Mouse (Mus musculus) thymus, adult 2 months (tissue): ENCODE measurements at regions not wholly inside any gene's neighbourhood (a gene's known extent, or its start where the extent isn't known, plus 50 kb on each side); places are given as distances from the start of the nearest gene placed in this dataset.
A peak's percentile ranks its signal among the peaks of the same experiment; 100 is the strongest.

Experiments used
- DNase-seq: peaks from one replicate; pipeline ENCODE4 v3.0.0; 2021
- H3K27ac ChIP-seq: fragments of 200-500 bp; 2 replicates; pipeline ENCODE4 v1.5.1; 2012; ENCODE audit warnings: low read length, control low read depth; ENCODE audit not compliant: control insufficient read depth, insufficient read depth
- H3K27me3 ChIP-seq: fragments of 200-500 bp; 2 replicates; pipeline ENCODE4 v1.6.1; 2012; ENCODE audit warnings: mild to moderate bottlenecking, low read length, moderate library complexity, mixed read lengths; ENCODE audit not compliant: control insufficient read depth, insufficient read depth
- H3K36me3 ChIP-seq: fragments of 200-500 bp; 2 replicates; pipeline ENCODE4 v1.6.1; 2012; ENCODE audit warnings: mild to moderate bottlenecking, low read length, moderate library complexity; ENCODE audit not compliant: control insufficient read depth, insufficient read depth
- H3K4me1 ChIP-seq: fragments of 200-500 bp; replicated peaks from 2 replicates; pipeline ENCODE4 v1.6.1; 2012; ENCODE audit warnings: low read length; ENCODE audit not compliant: control insufficient read depth, insufficient read depth
- H3K4me3 ChIP-seq: fragments of 200-500 bp; 2 replicates; pipeline ENCODE4 v1.5.1; 2012; ENCODE audit warnings: mild to moderate bottlenecking, low read length, control low read depth, moderate library complexity; ENCODE audit not compliant: control insufficient read depth, insufficient read depth
- CTCF ChIP-seq: fragments of 200-500 bp; IDR thresholded peaks from 2 replicates; pipeline ENCODE4 v1.5.1; 2012; ENCODE audit warnings: mild to moderate bottlenecking, control low read depth, low read length, moderate library complexity, borderline replicate concordance; ENCODE audit not compliant: control insufficient read depth, poor library complexity, insufficient read depth; ENCODE audit errors: extremely low read depth
- POLR2A ChIP-seq: fragments of 200-500 bp; IDR thresholded peaks from 2 replicates; pipeline ENCODE4 v1.6.1; 2012; ENCODE audit warnings: mild to moderate bottlenecking, low read length, control low read depth, moderate library complexity; ENCODE audit not compliant: control insufficient read depth, poor library complexity, insufficient read depth; ENCODE audit errors: extremely low read depth
- WGBS: fragments of 180-500 bp; shearing (Covaris S2); methylation state at CpG from one replicate; pipeline ENCODE4 v1.1.7; 2018; 5-methylcytosine and 5-hydroxymethylcytosine counted together

DNA sequence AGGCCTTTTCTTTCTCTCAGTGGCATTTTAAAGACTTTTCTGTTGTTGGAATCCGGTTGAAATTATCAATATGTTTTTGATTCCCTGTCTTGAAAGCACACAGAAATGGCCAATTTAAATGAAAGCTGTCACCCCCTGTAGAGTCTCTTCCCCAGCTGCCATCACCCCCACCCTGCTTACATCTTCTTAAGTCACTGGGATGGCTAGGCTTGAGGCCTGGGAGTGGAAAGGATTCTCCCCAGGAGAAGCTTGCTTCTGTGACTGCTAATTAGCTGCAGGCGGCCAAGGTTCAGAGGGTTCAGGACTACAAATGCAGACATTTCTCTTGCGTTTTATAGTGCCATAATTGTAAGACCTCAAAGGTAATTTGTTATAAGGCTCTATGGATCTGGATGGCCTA, 196.5 kb upstream of the Rasgrp1 start:
- no peak for DNase-seq
- no peaks in the 10 kb centered on the region for H3K4me1 ChIP-seq
- no peaks in the 10 kb centered on the region for H3K36me3 ChIP-seq
- no peak for TF ChIP-seq POLR2A
- TF ChIP-seq CTCF, result no peak
- no peak overlapping the region for H3K27ac ChIP-seq
- WGBS, result 98% methylated on average over 3 of the region's 3 CpGs
- H3K27me3 ChIP-seq, result no peaks in the 10 kb centered on the region
- H3K4me3 ChIP-seq, result no peak overlapping the region

DNA sequence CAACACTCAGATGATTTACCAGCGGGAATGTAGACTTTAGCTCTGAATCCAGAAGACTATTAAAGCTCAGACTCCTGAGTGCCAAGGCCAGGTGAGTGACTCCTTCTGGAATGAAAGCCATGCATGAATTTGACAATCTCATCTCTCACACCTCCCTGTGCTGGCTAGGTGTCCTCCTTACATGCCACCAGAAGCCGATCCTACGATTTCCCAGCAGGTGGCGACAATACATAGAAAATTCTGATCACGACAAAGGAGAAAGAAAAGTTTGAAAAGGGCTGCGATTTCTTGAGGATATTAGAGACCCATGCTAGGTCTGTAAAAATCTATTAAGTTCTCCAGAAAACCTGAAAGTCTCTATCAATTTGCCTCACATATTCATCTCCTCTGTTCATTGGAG, 198.7 kb upstream of the Rasgrp1 start:
- Histone ChIP-seq H3K27ac (no peak overlapping the region), H3K4me3 (no peak overlapping the region), H3K27me3 (no peaks in the 10 kb centered on the region), H3K36me3 (no peaks in the 10 kb centered on the region), H3K4me1 (no peaks in the 10 kb centered on the region)
- peak; percentile 51 for DNase-seq
- WGBS, result 15% methylated on average over 6 of the region's 6 CpGs
- TF ChIP-seq POLR2A (no peak), CTCF (no peak)

DNA sequence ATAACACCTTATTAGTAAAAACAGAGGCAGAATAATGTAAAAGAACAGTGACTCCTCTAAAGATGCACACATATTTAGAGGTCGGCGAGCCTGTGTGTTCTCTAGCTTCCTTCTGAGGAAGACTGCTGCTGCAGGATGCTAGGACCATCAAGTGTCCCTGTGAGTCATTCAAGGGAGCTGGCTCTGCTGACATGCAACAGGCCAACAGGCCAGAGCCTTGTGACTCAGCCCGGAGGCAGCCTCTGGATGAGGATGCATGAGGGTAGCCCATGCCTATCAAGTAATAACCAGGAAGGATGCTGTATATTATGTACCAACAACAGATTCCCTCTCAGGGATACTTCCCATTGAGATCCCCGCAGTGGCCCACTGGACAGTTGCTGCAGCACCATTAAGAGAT, 199.5 kb upstream of the Rasgrp1 start:
- no peak for DNase-seq
- Histone ChIP-seq H3K27ac (no peak overlapping the region), H3K36me3 (no peaks in the 10 kb centered on the region), H3K4me1 (no peaks in the 10 kb centered on the region), H3K4me3 (no peak overlapping the region), H3K27me3 (no peaks in the 10 kb centered on the region)
- WGBS, result 90% methylated on average over 4 of the region's 4 CpGs
- no peak for TF ChIP-seq POLR2A
- TF ChIP-seq CTCF, result no peak

DNA sequence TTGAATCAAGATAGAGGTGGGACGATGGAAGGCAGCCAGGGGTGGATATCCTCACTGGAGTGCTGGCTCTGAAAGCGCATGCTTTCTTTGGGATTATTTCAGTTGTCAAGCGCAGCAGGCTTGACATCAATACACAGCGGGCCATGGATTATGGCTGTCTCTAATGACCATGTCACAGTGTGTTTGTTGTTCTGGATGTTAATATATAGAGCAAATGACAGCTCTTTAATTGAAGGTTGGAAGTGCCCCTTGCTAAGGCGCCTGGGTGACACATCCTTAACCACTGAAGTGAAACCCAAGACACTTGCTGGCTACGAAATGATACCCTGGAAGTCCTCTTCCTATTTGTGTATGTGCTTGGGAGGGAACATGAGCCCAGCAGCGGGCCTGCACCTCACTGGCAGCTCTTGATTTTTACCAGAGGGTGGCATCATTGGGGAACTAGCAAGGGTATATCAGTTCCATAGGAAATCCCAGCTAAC, 200.5 kb upstream of the Rasgrp1 start:
- H3K36me3 ChIP-seq, result no peaks in the 10 kb centered on the region
- H3K27me3 ChIP-seq, result no peaks in the 10 kb centered on the region
- no peak overlapping the region for H3K4me3 ChIP-seq
- no peak for DNase-seq
- TF ChIP-seq CTCF (no peak), POLR2A (no peak)
- H3K27ac ChIP-seq, result no peak overlapping the region
- no peaks in the 10 kb centered on the region for H3K4me1 ChIP-seq
- WGBS, result 83% methylated on average over 7 of the region's 7 CpGs

DNA sequence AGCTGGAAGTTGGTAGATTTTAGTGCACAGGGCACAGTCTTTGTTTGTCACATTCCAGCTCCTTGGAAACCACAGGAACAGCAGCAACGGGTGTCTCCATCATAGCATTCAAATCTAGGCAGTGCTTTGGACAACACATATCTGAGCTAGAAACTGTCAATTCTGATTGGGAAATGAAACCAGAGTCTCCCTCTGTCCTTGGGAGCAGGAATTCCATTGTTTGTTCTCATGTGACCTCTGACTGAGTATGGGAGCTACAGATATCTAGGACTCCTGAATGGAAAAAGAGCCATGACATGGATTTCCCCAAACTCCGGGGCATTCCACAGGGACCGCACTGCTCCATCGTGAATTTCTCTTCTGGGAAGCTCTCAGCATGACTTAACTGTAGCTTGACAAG, 205.5 kb upstream of the Rasgrp1 start:
- Histone ChIP-seq H3K27ac (no peak overlapping the region), H3K36me3 (no peaks in the 10 kb centered on the region), H3K4me3 (no peak overlapping the region), H3K4me1 (no peaks in the 10 kb centered on the region), H3K27me3 (no peaks in the 10 kb centered on the region)
- WGBS, result 85% methylated on average over 4 of the region's 4 CpGs
- no peak for DNase-seq
- no peak for TF ChIP-seq CTCF
- no peak for TF ChIP-seq POLR2A

DNA sequence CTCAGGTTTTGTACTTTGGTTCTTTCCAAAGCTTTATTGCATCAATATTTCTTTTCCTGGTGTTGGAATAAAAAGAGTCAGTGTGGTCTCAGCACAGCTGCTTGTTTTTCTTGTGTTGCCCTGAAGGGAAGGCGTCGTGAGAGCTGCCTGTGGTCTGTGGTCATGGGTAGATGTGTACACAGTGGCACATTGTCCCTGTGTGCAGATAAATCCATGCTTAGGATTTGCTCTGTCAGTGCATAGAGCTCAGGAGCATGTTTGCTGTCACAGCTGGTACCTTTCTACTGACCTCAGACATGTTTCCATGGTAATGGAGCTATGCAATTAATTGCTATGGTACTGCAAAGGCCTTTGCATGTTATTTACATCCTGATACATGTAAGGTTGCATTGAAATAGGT, 213.5 kb upstream of the Rasgrp1 start:
- WGBS, result 43% methylated on average over 2 of the region's 2 CpGs
- Histone ChIP-seq H3K4me1 (no peaks in the 10 kb centered on the region), H3K27me3 (no peaks in the 10 kb centered on the region), H3K27ac (no peak overlapping the region), H3K36me3 (no peaks in the 10 kb centered on the region), H3K4me3 (no peak overlapping the region)
- TF ChIP-seq POLR2A (no peak), CTCF (no peak)
- no peak for DNase-seq

DNA sequence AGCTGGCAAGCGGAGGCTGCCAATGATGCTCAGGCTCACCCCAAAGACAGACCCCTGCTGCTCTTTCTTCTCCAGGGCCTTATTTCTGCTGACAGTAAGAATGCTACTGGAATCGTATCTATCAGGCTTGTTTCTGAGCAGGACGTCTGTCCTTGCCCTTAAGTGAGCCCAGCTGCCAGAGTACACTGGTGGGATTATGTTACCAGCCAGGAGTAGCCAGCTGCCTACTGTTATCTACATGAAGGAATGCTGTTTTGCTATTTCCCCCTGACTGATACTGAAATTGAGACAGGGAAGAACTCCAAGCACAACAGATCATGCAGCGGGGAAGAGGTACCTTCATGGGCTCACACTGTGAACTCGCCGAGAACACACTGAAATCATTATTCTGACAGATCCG, 228.2 kb upstream of the Rasgrp1 start:
- Histone ChIP-seq H3K4me3 (no peak overlapping the region), H3K27me3 (no peaks in the 10 kb centered on the region), H3K4me1 (no peaks in the 10 kb centered on the region), H3K27ac (no peak overlapping the region), H3K36me3 (no peaks in the 10 kb centered on the region)
- TF ChIP-seq POLR2A (no peak), CTCF (no peak)
- no peak for DNase-seq
- 91% methylated on average over 7 of the region's 7 CpGs for WGBS
